Mouse (Mus musculus): ENCODE results near the gene Bclaf3. TPM values are rescaled to one million over a fixed set of nuclear protein-coding genes. Genes with fewer than 3 reads are reported as not detected.

The Bclaf3 gene
- polyA plus RNA-seq, 1 experiment from 2014 or later: 5.0 TPM

DNA sequence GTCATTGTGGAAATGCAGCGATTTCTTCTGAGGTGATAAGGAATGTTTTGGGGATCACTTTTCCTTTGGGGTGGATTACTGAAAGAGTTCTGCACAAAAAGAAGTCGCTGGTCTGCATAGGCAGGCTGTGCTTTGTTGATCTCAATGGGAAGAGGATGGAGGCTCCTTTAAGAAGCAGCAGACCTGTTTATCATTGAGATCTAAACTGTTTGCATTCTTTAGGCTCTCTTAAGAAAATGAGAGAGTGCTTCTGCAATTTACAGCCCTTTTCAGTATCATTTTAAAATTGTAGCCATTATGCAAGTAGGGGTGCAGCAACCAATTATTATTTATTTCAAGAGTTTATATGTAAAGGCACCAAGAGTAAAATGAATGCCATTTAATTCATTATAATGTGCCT, 102.7 kb downstream of the Bclaf3 start:
- no peaks in the 10 kb centered on the region for H3K9me3 ChIP-seq (ENCODE audit: control insufficient read depth)
- no peak overlapping the region for H3K4me3 ChIP-seq (ENCODE audit: low read depth, low read length)
- ATAC-seq: no peak
- 0 out of 2 replicates have a peak overlapping the region, but pooled peaks have one; percentile 63 for H3K4me2 ChIP-seq (replicated peaks; ENCODE audit: low read depth)
- WGBS: 46% methylated on average over 2 of the region's 2 CpGs
- TF ChIP-seq CTCF (IDR thresholded peaks at IDR 0.05; ENCODE audit: low read depth): no peak
- no peaks in the 10 kb centered on the region for H3K4me1 ChIP-seq (replicated peaks; ENCODE audit: control insufficient read depth, insufficient read depth, low read length)
- no peak overlapping the region for H3K9ac ChIP-seq (ENCODE audit: low read depth, low read length)
- 0 out of 2 replicates have a peak, but pooled peaks cover 7% of the 10 kb centered on the region for H3K27me3 ChIP-seq (replicated peaks; ENCODE audit: control insufficient read depth, insufficient read depth, low read length)
- H3K36me3 ChIP-seq (ENCODE audit: control insufficient read depth, insufficient read depth): no peaks in the 10 kb centered on the region
- no peak overlapping the region for H3K27ac ChIP-seq (ENCODE audit: low read depth, low read length)

DNA sequence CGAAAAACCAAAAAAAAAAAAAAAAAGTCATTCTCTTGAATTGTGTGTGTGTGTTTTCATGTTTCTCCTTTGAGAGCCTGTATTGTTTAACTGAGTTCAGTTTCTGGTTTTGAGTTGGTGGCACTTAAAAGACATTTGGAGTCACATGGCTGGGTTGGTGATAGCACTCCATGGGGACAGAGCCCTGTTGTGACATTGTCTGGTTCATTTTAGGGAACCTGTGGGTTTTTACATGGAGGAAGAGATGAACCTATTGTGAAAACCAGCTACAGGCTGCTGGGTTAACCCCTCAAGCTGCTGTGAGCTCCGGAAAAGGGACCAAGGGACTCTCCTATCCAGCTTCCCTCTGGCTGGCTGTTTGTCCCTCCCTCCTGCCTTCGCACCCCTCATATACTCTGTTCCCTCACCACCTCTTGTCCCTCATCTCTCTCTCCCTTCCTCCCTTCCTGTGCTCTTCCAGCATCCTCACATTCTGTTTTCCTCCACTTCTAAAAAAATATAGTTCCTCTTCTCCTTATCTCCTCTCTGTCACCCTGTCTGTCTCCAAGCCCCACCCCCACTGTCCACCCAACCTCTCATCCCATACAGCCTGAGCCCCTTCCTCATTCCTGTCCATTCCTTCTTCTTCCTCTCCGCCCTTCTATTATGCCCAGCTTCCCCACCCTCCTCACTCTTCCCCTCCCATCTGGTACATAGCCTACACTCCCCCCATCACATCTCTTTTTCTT, 112.2 kb downstream of the Bclaf3 start:
- Histone ChIP-seq H3K4me1 (replicated peaks; ENCODE audit: control insufficient read depth, insufficient read depth, low read length) (no peaks in the 10 kb centered on the region), H3K36me3 (ENCODE audit: control insufficient read depth, insufficient read depth) (no peaks in the 10 kb centered on the region), H3K27me3 (replicated peaks; ENCODE audit: control insufficient read depth, insufficient read depth, low read length) (no peaks in the 10 kb centered on the region), H3K4me2 (replicated peaks; ENCODE audit: low read depth) (no peak overlapping the region), H3K27ac (ENCODE audit: low read depth, low read length) (no peak overlapping the region), H3K9me3 (ENCODE audit: control insufficient read depth) (no peaks in the 10 kb centered on the region), H3K4me3 (ENCODE audit: low read depth, low read length) (no peak overlapping the region), H3K9ac (ENCODE audit: low read depth, low read length) (no peak overlapping the region)
- no peak for ATAC-seq
- WGBS: 75% methylated on average over 4 of the region's 4 CpGs
- no peak for TF ChIP-seq CTCF (IDR thresholded peaks at IDR 0.05; ENCODE audit: low read depth)

DNA sequence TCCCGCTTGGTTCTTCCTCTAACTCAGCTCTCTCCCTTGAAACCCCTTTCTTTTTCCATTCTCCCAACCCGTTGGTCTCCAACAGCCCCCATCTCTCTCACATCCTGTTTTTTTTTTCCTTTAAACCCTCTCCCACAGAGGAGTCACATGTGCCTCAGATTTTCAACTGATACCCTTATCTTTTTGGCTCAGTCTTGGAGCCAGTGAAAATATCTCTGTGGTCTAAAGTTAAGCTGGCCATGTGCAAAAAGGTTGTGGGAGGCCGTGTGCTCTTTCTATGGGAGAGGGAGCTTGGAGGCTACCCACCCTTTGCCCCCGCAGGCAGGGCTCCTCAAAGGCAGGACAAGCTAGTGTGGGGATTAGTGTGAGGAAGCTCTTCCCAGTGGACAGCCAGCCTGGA, 113.5 kb downstream of the Bclaf3 start:
- Histone ChIP-seq H3K27ac (ENCODE audit: low read depth, low read length) (no peak overlapping the region), H3K9me3 (ENCODE audit: control insufficient read depth) (no peaks in the 10 kb centered on the region), H3K9ac (ENCODE audit: low read depth, low read length) (no peak overlapping the region), H3K4me2 (replicated peaks; ENCODE audit: low read depth) (no peak overlapping the region), H3K27me3 (replicated peaks; ENCODE audit: control insufficient read depth, insufficient read depth, low read length) (no peaks in the 10 kb centered on the region), H3K4me3 (ENCODE audit: low read depth, low read length) (no peak overlapping the region), H3K4me1 (replicated peaks; ENCODE audit: control insufficient read depth, insufficient read depth, low read length) (no peaks in the 10 kb centered on the region), H3K36me3 (ENCODE audit: control insufficient read depth, insufficient read depth) (no peaks in the 10 kb centered on the region)
- ATAC-seq: no peak
- TF ChIP-seq CTCF (IDR thresholded peaks at IDR 0.05; ENCODE audit: low read depth): no peak
- WGBS: 72% methylated on average over 4 of the region's 4 CpGs

Other genes with a start within 250 kb of the Bclaf3 start
- gene Eif1ax, start 154.5 kb upstream of the Bclaf3 start, polyA plus RNA-seq (2015; fragmentation: Nextera tagmentation; extraction: Ambion mirVana): 51.0 and 61.3 TPM in 2 replicates
- 0.93 and 1.0 TPM in 2 replicates for gene Map7d2, start 112.1 kb upstream of the Bclaf3 start, polyA plus RNA-seq (2015; fragmentation: Nextera tagmentation; extraction: Ambion mirVana)
- 7.1 and 7.7 TPM in 2 replicates for gene Sh3kbp1, start 100.6 kb downstream of the Bclaf3 start, polyA plus RNA-seq (2015; fragmentation: Nextera tagmentation; extraction: Ambion mirVana)